Mouse (Mus musculus): ENCODE measurements around the gene Armc7.

- TF ChIP-seq CTCF (conservative IDR thresholded peaks at IDR 0.05 in 1 of 2, IDR thresholded peaks at IDR 0.05 in 1 of 2; ENCODE audit: low read depth in 2 of 2, low read length in 2 of 2) (no peak), POLR2A (IDR thresholded peaks at IDR 0.05; ENCODE audit: low read depth, low read length) (no peak), MYC (IDR thresholded peaks at IDR 0.05; ENCODE audit: low read depth, low read length) (no peak), ZNF384 (IDR thresholded peaks at IDR 0.05; ENCODE audit: low read depth, low read length) (no peak), CHD1 (IDR thresholded peaks at IDR 0.05; ENCODE audit: low read depth, low read length) (no peak), ZKSCAN1 (IDR thresholded peaks at IDR 0.05; ENCODE audit: borderline replicate concordance, low read depth, low read length) (no peak), GABPA (IDR thresholded peaks at IDR 0.05; ENCODE audit: insufficient replicate concordance, low read depth, low read length) (no peak), USF1 (IDR thresholded peaks at IDR 0.05; ENCODE audit: low read depth, low read length) (no peak), HCFC1 (IDR thresholded peaks at IDR 0.05; ENCODE audit: low read depth, low read length) (no peak), PAX5 (IDR thresholded peaks at IDR 0.05; ENCODE audit: low read length) (no peak), EP300 (IDR thresholded peaks at IDR 0.05; ENCODE audit: low read length) (no peak), BHLHE40 (IDR thresholded peaks at IDR 0.05; ENCODE audit: low read depth, low read length) (no peak), UBTF (IDR thresholded peaks at IDR 0.05; ENCODE audit: low read depth, low read length) (no peak), ZMIZ1 (IDR thresholded peaks at IDR 0.05; ENCODE audit: low read depth, low read length) (no peak)
Measured at GRCm38 (mm10) chr11:115432814-115433213, 42.7 kb upstream of the Armc7 start.
